Mouse (Mus musculus) embryonic fibroblast, embryonic 13.5 days (primary cell): ENCODE measurements around the gene Sp3.
A peak's percentile ranks its signal among the peaks of the same experiment; 100 is the strongest.

ENCODE experiments used
- CTCF ChIP-seq: IDR thresholded peaks from 2 replicates; pipeline ENCODE4 v1.5.1; 2011; ENCODE audit warnings: mild to moderate bottlenecking, control low read depth, low read length, moderate library complexity, borderline replicate concordance; ENCODE audit not compliant: insufficient read depth
- POLR2A ChIP-seq: IDR thresholded peaks from 2 replicates; pipeline ENCODE4 v1.6.1; 2011; ENCODE audit warnings: low read depth, mild to moderate bottlenecking, control low read depth, low read length, moderate library complexity

DNA sequence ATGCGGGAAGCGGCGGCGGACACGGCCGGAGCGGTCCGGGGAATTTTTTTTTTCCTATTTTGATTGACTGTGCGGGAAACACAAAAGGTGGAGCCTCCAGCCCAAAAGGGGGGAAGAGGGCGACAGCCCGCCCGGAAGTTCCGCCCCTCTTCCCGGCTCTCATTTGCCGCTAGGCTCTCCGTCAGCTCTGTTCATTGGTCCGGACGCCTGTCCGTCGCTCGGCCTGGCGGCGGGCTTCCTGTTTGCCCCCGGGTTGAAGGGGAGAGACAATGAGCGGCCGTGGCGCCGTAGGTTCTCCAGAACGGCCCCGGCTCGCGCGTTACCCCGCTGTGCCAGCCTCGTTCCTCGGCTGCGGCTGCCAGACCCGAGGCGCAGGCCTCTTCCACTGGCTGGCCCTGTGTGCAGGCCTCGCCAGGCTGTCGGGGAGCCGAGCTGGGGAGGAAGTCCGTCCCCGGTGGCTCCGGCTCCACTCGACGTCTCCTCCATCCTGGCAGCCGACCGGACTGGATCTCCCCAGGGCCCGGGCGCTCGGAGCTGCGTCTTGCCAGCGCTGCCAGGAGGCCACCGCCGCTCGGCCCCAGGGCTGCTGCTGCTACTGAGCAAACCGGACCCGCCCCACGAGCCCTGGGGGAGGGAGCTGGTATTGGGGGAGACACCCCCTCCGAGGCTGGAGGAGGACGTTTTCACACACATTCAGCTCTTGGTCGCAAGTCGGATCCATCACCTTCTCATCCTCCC lies at the start of gene Sp3:
- TF ChIP-seq POLR2A: peak; percentile 84
- TF ChIP-seq CTCF: no peak
